Mouse (Mus musculus) spleen, adult 2 months (tissue): ENCODE data around the gene Ibtk.

Experiments used
- CTCF ChIP-seq: fragments of 200-500 bp; IDR thresholded peaks from 2 replicates; pipeline ENCODE4 v1.5.1; 2011; ENCODE audit warnings: mild to moderate bottlenecking, inconsistent platforms; ENCODE audit not compliant: insufficient read depth, insufficient read length, insufficient replicate concordance; ENCODE audit errors: extremely low read depth
- POLR2A ChIP-seq: fragments of 200-500 bp; IDR thresholded peaks from 2 replicates; pipeline ENCODE4 v1.6.1; 2011; ENCODE audit warnings: low read depth, low read length, inconsistent platforms

DNA sequence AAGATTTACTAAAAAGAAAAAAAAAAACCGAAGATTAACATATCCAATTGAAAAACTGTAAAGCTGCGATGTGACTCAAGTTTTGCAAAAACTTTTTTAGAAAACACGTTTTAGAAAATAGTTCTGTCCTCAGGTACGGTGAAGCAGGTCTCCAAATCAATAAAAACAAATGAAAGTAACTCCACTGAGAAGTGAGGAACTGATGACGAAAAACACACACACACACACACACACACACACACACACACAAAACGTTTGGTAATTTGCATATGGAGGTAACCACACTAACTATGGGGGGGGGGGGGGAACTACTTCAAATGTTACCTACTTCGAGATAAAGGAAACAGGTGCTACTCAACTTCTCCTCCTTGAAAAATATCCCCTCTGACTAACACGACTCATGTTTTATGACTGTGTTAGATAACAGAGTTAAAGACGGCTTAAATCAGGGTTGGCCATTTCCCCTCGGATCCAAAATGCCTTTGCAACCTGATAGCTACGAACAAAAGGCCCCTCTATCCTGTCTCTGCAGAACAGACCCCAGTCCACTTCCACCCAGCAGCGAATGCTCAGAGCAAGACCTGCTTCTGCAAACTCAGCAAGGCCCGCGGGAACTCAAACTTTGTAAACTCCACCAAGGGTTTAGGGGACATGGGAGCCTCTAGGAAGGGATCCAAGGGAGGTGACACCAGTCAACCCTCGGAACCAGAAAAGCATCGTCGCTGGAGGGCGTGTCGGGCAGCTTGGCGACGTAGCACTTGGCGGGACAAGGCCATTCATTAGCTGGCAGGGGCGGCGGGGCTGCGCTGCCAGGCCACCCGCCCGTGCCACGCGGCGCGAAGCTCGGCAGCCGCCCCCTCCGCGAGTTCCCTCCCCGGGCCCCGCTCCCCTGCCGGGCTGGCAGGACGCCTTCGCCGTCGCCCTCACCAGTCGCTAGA, 661 bp downstream of the Ibtk start:
- no peak for TF ChIP-seq CTCF
- no peak for TF ChIP-seq POLR2A
